Mouse (Mus musculus) lung, postnatal 36 days (tissue): ENCODE results near the gene Anapc7.

Source experiments
- DNase-seq: peaks from one replicate; pipeline ENCODE4 v3.0.0; 2022; ENCODE audit warnings: mixed read lengths

The Anapc7 gene

DNA sequence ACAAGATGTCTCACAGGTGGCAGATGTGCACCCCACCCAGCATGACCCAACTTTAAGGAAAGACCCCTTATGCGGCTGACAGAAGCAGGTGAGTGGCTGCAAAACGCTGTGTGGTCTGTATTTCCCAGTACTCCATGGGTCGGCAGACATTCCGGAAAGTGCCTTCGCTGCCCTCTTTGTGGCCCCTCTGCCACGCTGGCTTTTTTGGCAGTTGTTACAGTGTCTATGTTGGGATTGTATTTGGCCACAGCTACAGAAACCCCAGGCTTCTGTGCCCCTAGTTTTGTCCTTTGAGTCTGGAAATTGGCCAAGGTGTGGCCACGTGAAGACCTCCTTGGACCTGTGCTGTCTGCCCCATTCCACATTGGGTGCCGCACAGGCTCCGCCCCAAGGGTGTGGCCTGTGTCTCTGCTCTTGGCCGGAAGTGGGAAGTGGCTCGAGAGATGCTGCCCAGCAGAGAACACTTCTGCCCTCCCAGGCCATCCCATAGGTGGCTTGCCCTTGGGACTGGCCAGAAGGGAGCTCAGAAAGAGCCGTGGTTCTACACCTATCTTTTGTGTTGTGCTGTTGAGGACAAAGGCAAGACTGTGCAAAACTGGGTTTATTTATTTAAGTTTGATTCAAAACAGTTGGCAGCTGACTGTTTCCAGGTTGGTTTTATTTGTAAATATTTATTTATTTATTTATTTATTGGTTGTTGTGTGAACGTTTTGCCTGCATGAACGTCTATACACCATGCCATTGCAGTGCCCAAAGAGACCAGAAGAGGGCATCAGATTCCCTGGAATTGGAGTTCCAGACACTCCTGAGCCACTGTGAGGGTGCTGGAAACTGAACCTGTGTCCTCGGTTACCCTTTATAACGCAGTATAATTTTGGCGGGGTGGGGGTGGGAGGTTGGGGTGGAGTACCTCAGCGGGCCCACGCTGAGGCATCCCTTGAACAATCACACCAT is 11.5 kb upstream of the Anapc7 start:
- DNase-seq: no peak

GRCm38 (mm10) chr5:122411892-122412291 is 9.6 kb upstream of the Anapc7 start:
- DNase-seq: no peak

DNA sequence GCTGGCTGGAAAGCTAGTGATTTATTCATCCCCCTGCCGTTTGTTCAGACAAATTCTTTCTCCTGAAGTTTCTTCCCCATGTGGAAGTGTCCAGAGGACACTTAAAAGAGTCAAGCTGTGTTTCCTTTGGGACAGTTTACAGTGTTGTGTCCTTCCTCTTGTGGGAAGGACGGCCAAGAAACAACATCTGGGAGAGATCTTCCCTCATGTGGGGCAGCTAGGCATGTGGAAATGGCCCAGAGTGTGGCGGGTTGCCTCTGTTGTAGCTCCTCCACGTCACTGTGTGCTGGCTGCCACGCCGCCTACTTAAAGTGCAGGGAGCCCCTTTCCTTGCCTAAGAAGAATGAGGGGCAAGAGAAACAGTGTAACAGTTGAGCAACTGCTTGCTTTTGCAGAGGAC is 8.7 kb upstream of the Anapc7 start:
- DNase-seq: peak; percentile 64

DNA sequence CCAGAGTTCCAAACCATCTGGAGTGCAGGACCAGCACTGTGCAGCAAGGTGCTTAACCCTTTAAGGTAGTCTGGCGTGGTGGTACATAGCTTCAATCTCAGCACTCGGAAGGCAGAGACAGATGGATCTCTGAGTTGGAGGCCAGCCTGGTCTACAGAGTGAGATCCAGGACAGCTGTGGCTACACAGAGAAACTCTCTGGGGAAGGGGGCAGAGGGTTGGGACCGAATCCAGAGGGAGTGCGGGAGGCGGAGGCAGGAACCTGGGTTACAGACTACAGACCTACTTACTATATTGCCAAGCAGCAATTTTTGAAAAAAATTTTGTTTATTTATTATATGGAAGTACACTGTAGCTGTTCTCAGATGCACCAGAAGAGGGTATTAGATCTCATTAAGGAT is 7.1 kb upstream of the Anapc7 start:
- no peak for DNase-seq

DNA sequence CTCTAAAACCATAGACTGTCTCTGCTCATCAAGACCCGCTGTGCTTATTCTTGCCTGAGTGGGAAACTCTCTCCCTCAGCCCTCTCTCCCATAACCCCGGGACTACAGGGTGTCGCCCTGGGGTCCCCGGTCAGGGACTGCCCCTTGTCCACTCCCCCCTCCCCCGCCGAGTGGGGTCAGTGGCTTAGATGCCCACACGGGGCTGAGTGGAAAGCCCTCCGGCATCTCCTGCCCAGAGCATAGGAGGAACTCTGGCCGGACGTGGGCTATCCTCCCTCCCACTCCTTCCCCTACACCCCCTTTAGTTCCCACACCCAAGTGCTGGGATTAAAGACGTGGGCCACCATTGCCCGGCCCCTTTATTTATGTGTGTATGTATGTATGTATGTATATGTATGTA is 6.0 kb upstream of the Anapc7 start:
- no peak for DNase-seq

GRCm38 (mm10) chr5:122420676-122421075 is 817 bp upstream of the Anapc7 start:
- peak; percentile 56 for DNase-seq

GRCm38 (mm10) chr5:122422071-122422964 is 825 bp downstream of the Anapc7 start:
- DNase-seq: peak; percentile 93

- DNase-seq: no peak
Observed at GRCm38 (mm10) chr5:122423083-122423482, 1.6 kb downstream of the Anapc7 start.

GRCm38 (mm10) chr5:122425550-122425949 is 4.1 kb downstream of the Anapc7 start:
- no peak for DNase-seq

- no peak for DNase-seq
Observed at GRCm38 (mm10) chr5:122430036-122430775, 8.7 kb downstream of the Anapc7 start.

GRCm38 (mm10) chr5:122431221-122431620 is 9.7 kb downstream of the Anapc7 start:
- DNase-seq: no peak

- no peak for DNase-seq
Observed at GRCm38 (mm10) chr5:122434541-122434940, 13.0 kb downstream of the Anapc7 start.

GRCm38 (mm10) chr5:122439400-122440094 is 18.1 kb downstream of the Anapc7 start:
- DNase-seq: peak; percentile 36

GRCm38 (mm10) chr5:122440095-122440630 is 18.7 kb downstream of the Anapc7 start:
- peak; percentile 35 for DNase-seq

GRCm38 (mm10) chr5:122444492-122444891 is 23.0 kb downstream of the Anapc7 start:
- DNase-seq: no peak

DNA sequence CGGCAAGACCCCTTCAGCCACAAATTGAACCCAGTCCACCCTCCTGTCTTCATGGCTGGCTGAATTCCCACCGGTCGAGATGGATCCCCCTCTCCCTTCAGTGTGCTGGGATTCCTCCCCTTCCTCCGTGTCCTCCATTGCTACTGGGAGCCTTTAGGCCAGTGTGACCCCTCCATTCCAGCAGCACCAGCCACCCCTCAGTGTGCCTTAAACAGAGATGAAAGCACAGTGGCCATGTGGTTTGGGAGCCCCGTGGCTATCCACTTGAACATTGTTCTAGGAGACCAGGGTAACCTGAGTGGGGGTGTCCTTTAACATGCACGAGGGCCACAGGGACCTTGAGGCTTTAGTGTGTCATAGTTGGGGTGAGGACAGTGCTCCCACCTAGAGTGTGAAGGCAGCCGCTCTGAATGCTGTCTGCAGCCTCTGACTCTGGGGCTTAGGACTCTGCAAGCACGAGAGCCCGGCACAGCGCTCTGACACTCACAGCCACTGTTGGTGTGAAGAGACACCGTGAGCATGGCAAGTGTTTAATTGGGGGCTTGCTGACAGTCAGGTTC is 23.6 kb downstream of the Anapc7 start:
- DNase-seq: no peak

GRCm38 (mm10) chr5:122447857-122448256 is 26.4 kb downstream of the Anapc7 start:
- no peak for DNase-seq

GRCm38 (mm10) chr5:122448869-122449268 is 27.4 kb downstream of the Anapc7 start:
- no peak for DNase-seq

DNA sequence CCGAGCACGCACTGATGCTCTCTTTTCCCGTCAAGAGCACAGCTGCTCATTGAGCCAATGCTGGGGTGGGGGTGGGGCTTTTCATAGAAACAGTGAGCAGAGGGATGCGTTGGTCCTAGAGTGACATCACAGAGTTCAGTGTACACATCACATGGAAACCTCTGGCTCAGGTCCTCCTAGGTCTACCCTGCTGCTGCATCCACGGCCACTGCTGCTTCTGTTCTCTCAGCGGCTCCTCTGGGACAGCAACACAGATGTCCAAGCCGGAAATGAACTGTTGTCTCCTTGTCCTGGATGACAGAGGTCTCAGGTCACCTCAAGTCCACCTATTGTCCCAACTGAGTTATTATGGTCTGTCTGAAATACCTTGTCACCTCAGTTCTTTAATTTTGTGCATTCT is 28.5 kb downstream of the Anapc7 start:
- no peak for DNase-seq

DNA sequence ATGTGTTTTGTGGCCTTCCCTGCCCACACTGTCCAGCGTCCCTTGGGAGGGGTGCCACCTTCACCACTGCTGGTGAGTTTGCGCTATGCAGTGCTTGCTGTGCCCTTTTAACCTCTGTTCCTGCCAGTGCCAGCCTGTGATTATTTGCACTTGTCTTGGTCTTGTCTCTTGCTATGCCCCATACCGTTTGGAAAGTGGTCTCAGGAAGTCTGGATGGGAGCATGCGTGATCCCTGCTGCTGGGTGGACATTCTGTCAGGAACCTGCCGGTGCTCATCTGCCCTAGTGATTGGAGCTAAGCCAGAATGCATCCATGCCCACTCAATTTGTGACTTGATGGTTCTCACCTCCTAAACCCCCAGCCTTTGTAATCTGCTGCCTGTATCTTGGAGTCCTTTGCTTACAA is 29.4 kb downstream of the Anapc7 start:
- DNase-seq: no peak

GRCm38 (mm10) chr5:122451324-122451723 is 29.8 kb downstream of the Anapc7 start:
- no peak for DNase-seq

GRCm38 (mm10) chr5:122452194-122452593 is 30.7 kb downstream of the Anapc7 start:
- DNase-seq: no peak
